Mouse (Mus musculus) right cerebral cortex, postnatal 14 days (tissue): Measurements from ENCODE around the gene Gm10322.

ENCODE experiments used
- DNase-seq: peaks from one replicate; pipeline ENCODE4 v3.0.0; 2022

Gene Gm10322

GRCm38 (mm10) chr10:59665503-59666291, 49.8 kb downstream of the Gm10322 start:
- no peak for DNase-seq
